Mouse (Mus musculus) ES-Bruce4 (cell line): Measurements from ENCODE around the gene Rbfox3.

Source experiments
- CTCF ChIP-seq: IDR thresholded peaks from one replicate; pipeline ENCODE4 v1.8.1; 2011; ENCODE audit warnings: low read depth, low read length
- EP300 ChIP-seq: IDR thresholded peaks from 2 replicates; pipeline ENCODE4 v1.6.1; 2011; ENCODE audit warnings: low read depth, low read length; ENCODE audit not compliant: insufficient read depth
- POLR2A ChIP-seq: IDR thresholded peaks from one replicate; pipeline ENCODE4 v1.8.1; 2011; ENCODE audit warnings: low read length; ENCODE audit not compliant: insufficient read depth

DNA sequence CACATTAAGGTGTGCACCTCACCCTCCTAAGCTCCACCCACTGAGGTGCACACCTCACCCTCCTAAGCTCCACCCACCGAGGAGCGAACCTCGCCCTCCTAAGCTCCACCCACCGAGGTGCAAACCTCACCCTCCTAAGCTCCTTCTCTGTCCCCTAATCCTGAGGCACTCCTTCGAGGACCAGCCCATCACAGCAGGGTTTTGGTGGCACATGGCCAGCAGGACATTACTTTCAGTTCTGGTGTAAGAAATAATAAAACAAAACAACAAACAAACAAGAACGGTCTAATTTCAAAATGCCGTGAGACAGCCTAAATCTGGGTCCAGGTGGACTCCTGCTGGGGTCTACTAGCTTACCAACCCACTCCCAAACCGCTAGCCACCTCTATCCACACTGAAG is 187.0 kb downstream of the Rbfox3 start:
- TF ChIP-seq CTCF (no peak), EP300 (no peak), POLR2A (no peak)
